Mouse (Mus musculus) erythroblast, embryonic 14.5 days (primary cell): Measurements from ENCODE around the gene Rnf223.

ENCODE experiments used
- GATA1 ChIP-seq: IDR thresholded peaks from 2 replicates; pipeline ENCODE4 v1.6.1; 2012; ENCODE audit warnings: low read length, inconsistent platforms, mixed read lengths
- TAL1 ChIP-seq: IDR thresholded peaks from 3 replicates; pipeline ENCODE4 v1.6.1; 2012; ENCODE audit warnings: low read length, inconsistent platforms, mixed read lengths

GRCm38 (mm10) chr4:156084096-156084879, 46.0 kb upstream of the Rnf223 start:
- TF ChIP-seq TAL1, result no peak
- no peak for TF ChIP-seq GATA1
